Mouse (Mus musculus) G1E (cell line): ENCODE measurements at regions not wholly inside any gene's neighbourhood (a gene's known extent, or its start where the extent isn't known, plus 50 kb on each side); places are given as distances from the start of the nearest gene placed in this dataset.

ENCODE experiments used
- ATAC-seq: 2 replicates; pipeline ENCODE4 v1.8.0; 2016; ENCODE audit warnings: mild to moderate bottlenecking; ENCODE audit not compliant: insufficient number of reproducible peaks, poor library complexity, low FRiP score, severe bottlenecking; ENCODE audit errors: extremely low read depth
- DNase-seq: peaks from one replicate; pipeline ENCODE4 v3.0.0; 2012; ENCODE audit warnings: low spot score
- H3K27me3 ChIP-seq: 2 replicates; pipeline ENCODE4 v1.6.1; 2012; ENCODE audit warnings: mild to moderate bottlenecking, low read length, inconsistent platforms; ENCODE audit not compliant: insufficient read depth
- H3K36me3 ChIP-seq: replicated peaks from 2 replicates; pipeline ENCODE3; 2012; ENCODE audit warnings: mild to moderate bottlenecking, inconsistent platforms
- H3K4me1 ChIP-seq: 2 replicates; pipeline ENCODE4 v1.6.1; 2012; ENCODE audit warnings: low read depth, low read length, inconsistent platforms, mixed read lengths; ENCODE audit not compliant: insufficient read depth
- H3K4me3 ChIP-seq: 2 replicates; pipeline ENCODE4 v1.5.1; 2012; ENCODE audit warnings: low read depth, mild to moderate bottlenecking, inconsistent platforms, low read length, moderate library complexity, mixed read lengths
- H3K9me3 ChIP-seq: replicated peaks from 2 replicates; pipeline ENCODE4 v1.6.1; 2012; ENCODE audit warnings: inconsistent platforms
- CTCF ChIP-seq: IDR thresholded peaks from 2 replicates; pipeline ENCODE4 v1.5.1; 2012; ENCODE audit warnings: low read depth, low read length, inconsistent platforms, mixed read lengths
- GATA1 ChIP-seq: IDR thresholded peaks from 2 replicates; pipeline ENCODE4 v1.6.1; 2012; ENCODE audit warnings: borderline replicate concordance, low read length, inconsistent platforms, mixed read lengths
- GATA2 ChIP-seq: IDR thresholded peaks from 2 replicates; pipeline ENCODE4 v1.6.1; 2012; ENCODE audit warnings: low read depth, low read length, inconsistent platforms, borderline replicate concordance
- POLR2AphosphoS5 ChIP-seq: IDR thresholded peaks from 2 replicates; pipeline ENCODE4 v1.6.1; 2012; ENCODE audit warnings: low read depth, low read length, inconsistent platforms; ENCODE audit not compliant: insufficient replicate concordance
- TAL1 ChIP-seq: conservative IDR thresholded peaks from 2 replicates; pipeline ENCODE4 v1.6.1; 2012; ENCODE audit warnings: low read depth, low read length, inconsistent platforms, mixed read lengths

DNA sequence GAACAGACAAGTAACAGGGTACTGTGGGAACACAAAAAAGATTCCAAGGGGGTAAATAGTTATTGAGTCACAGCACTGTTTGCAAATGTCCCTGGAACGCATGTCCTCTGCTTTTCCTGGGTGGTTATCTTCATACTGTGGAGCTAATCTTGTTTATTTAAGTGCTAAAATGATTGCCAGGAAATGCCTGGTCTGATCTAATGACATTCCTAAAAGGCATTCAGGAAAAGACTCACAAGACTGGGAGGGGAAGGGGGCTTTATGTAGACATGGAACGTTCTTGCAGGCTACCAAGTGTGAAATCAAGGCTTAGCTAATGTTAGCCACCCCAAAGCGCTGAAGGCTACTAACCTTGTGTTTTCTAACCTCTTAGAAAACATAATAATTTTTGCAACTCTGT lies 287.0 kb upstream of the Ccdc54 start:
- H3K27me3 ChIP-seq: no peaks in the 10 kb centered on the region
- DNase-seq (no peak), ATAC-seq (no peak)
- no peak overlapping the region for H3K4me3 ChIP-seq
- no peaks in the 10 kb centered on the region for H3K36me3 ChIP-seq
- TF ChIP-seq CTCF: no peak
- no peak for TF ChIP-seq POLR2AphosphoS5
- TF ChIP-seq GATA1: no peak
- TF ChIP-seq TAL1: no peak
- no peak for TF ChIP-seq GATA2
- no peaks in the 10 kb centered on the region for H3K4me1 ChIP-seq
- no peaks in the 10 kb centered on the region for H3K9me3 ChIP-seq

DNA sequence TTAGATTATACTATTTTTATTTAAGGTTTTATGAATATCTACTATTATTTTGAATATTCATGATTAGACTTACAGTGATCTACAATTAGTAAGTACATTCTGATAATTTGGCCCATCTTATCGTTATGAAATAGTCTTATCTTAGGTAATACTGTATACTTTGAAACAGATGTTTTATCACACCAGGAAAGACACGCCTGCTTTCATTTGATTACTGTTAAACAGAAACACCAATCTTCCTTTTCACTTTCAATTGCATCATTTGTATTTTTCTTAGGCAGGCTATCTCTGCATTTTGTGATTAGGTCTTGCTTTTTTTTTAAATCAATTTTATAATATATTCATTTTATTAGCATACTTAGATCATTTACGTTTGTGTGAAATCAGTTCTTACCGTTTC lies 280.4 kb upstream of the Ccdc54 start:
- no peak overlapping the region for H3K4me3 ChIP-seq
- ATAC-seq (no peak), DNase-seq (no peak)
- H3K27me3 ChIP-seq: peaks cover 2% of the 10 kb centered on the region; the same call in 1 of the 2 replicates
- H3K9me3 ChIP-seq: no peaks in the 10 kb centered on the region
- H3K4me1 ChIP-seq: no peaks in the 10 kb centered on the region
- no peaks in the 10 kb centered on the region for H3K36me3 ChIP-seq
- no peak for TF ChIP-seq GATA2
- TF ChIP-seq POLR2AphosphoS5: no peak
- no peak for TF ChIP-seq CTCF
- no peak for TF ChIP-seq GATA1
- no peak for TF ChIP-seq TAL1

DNA sequence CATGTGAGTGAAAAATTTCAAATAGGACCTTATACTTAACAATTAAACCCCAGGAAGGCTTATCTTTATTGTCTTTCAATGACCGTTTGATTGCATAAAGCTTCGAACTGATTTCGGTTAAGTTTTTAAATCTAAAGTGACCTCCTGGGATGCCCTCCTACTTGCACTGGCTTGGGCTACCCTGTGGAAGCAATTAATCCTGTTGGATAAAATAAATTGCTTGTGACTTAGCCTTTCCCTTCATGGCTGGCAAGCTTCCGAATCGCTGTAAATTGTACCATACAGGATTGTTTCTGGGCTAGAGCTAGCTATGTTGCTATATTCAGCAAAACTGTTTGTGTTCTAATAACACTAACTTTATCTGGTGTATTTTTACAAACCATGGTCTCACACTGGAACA lies 272.6 kb upstream of the Ccdc54 start:
- TF ChIP-seq CTCF: no peak
- no peaks in the 10 kb centered on the region for H3K27me3 ChIP-seq
- H3K36me3 ChIP-seq: no peaks in the 10 kb centered on the region
- ATAC-seq (no peak), DNase-seq (no peak)
- no peaks in the 10 kb centered on the region for H3K9me3 ChIP-seq
- H3K4me1 ChIP-seq: no peaks in the 10 kb centered on the region
- H3K4me3 ChIP-seq: no peak overlapping the region

DNA sequence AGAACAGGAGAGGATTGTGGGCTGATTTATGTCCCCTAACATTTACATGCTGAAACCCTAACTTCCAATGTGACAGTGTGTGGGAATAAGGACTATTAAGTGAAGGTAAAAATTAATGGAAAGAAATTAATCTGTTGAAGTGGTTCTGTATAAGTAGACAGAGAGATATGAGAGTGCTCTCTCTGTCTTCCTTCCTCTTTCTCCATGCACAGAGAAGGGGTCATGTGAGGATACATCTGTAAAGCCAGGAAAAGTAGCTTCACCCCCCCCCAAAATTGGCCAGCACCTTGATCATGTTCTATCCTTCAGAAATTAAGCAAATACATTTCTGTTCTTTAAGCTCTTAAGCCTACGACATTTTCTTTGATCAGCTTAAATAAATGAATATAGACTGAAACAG lies 268.6 kb upstream of the Ccdc54 start:
- Histone ChIP-seq H3K36me3 (no peaks in the 10 kb centered on the region), H3K4me3 (no peak overlapping the region), H3K9me3 (no peaks in the 10 kb centered on the region), H3K4me1 (no peaks in the 10 kb centered on the region), H3K27me3 (no peaks in the 10 kb centered on the region)
- ATAC-seq (no peak), DNase-seq (no peak)
- TF ChIP-seq CTCF (no peak), POLR2AphosphoS5 (no peak), GATA2 (no peak), GATA1 (no peak), TAL1 (no peak)

DNA sequence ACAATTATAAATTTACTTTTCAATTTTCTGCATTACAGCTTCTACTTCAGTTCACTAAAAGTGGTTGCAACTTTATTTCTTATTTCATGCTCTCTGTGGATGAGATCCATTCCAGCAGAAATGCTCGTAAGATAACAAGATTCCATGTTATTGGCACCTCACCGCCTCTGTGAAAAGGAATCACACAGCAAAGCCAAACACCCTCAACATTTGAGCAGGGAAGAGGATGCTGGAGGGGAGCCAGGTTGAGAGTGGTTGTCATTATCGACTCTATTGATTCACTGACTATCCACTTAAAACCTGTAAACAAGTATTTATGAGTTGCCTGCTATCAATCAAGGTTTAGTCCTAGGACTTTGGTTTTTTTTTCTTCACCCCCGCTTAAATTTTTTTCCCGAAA lies 261.1 kb upstream of the Ccdc54 start:
- no peak overlapping the region for H3K4me3 ChIP-seq
- H3K4me1 ChIP-seq: no peaks in the 10 kb centered on the region
- DNase-seq (no peak), ATAC-seq (no peak)
- no peaks in the 10 kb centered on the region for H3K36me3 ChIP-seq
- no peaks in the 10 kb centered on the region for H3K27me3 ChIP-seq
- TF ChIP-seq GATA2 (no peak), CTCF (no peak), TAL1 (no peak)
- H3K9me3 ChIP-seq: no peaks in the 10 kb centered on the region

DNA sequence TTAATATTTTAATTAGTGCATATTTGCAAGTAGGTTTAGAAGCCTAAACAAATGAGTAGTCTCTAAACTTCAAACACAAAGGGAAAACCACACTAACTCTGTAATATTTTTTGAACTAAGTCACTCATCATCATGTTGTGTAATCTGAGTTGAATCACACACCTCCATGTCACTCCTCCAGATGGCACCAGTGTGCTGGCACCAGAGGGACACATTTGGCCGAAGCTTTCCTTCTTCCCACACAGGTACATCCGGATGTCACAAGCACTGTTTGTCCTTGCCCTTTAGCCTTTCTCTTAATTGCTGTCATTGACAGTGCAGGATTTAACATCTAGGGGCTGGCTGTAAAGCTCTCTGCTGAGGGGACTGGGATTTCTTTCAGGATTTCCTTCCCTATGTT lies 256.7 kb upstream of the Ccdc54 start:
- no peak for ATAC-seq
- Histone ChIP-seq H3K9me3 (no peaks in the 10 kb centered on the region), H3K36me3 (no peaks in the 10 kb centered on the region), H3K27me3 (0 out of 2 replicates have a peak, but pooled peaks cover 3% of the 10 kb centered on the region), H3K4me3 (no peak overlapping the region), H3K4me1 (no peaks in the 10 kb centered on the region)
- TF ChIP-seq GATA1: no peak
- DNase-seq: no peak

DNA sequence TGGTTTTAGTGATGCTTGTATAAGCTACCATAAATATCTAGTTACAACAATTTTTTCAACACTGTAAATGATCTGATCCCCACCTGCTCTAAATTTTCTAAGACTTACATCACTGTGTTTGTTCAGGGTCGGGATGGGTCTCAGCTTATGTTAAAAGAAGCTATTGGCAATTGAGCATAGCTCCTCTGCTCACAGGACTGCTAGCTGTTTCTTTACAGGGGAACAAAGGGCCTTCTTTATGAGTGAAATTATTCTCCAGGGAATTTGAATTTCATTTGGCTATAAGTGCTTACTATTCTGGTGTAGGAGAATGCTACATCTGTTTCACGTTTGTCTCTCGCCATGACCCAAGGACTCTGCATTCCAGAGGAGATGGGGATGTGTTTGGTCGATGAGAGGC lies 255.6 kb upstream of the Ccdc54 start:
- TF ChIP-seq CTCF: no peak
- no peak for TF ChIP-seq GATA1
- TF ChIP-seq POLR2AphosphoS5: no peak
- no peak for TF ChIP-seq TAL1
- no peak for TF ChIP-seq GATA2
- H3K27me3 ChIP-seq: 0 out of 2 replicates have a peak, but pooled peaks cover 3% of the 10 kb centered on the region
- no peak for ATAC-seq

More for the DNA sequence above, 255.6 kb upstream of the Ccdc54 start:
- no peak for DNase-seq
- Histone ChIP-seq H3K4me1 (no peaks in the 10 kb centered on the region), H3K9me3 (no peaks in the 10 kb centered on the region), H3K36me3 (no peaks in the 10 kb centered on the region), H3K4me3 (no peak overlapping the region)
